Comparison of ENCODE assay signal across 45 mouse cellular contexts in the genomic region with DNA sequence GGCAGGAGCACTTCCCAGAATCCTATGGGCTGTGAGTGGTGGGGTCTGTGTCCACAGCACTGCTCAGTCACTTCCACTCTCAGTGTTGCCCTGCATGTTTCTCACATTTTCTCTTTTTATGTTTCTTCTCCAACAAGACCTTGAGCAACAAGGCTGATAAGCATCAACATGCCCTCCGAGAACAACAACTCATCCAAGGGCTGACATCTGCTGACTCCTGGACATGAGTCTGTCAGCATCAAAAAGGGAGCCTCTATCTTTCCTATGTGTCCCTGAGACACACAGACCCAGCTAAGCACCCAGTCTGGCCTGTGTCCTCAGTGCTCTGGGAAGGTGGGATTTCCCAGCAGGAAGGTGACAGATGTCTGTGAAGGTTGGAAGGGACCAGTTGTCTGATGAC. TPM values are rescaled to one million over a fixed set of nuclear protein-coding genes. Genes with fewer than 3 reads are reported as not detected.
"Had no signal": no experiment of that assay in that cellular context is flagged by ENCODE, and none has a peak within 500 bp of the region (broad histone marks: within the 10 kb centered on the region; RNA-seq: fewer than 3 reads in every experiment).

A gene (minus strand): TSS at position 101 of the 400 bp plus-strand sequence.

- H3K27me3 ChIP-seq: limb, embryonic 12.5 days; limb, embryonic 13.5 days; limb, embryonic 15.5 days; liver, embryonic 12.5 days; liver, embryonic 13.5 days; liver, embryonic 15.5 days; lung, embryonic 15.5 days; megakaryocyte, embryonic 14.5 days; midbrain, embryonic 12.5 days; midbrain, embryonic 15.5 days; neural tube, embryonic 12.5 days had no signal

- H3K9me3 ChIP-seq: limb, embryonic 12.5 days; limb, embryonic 13.5 days; limb, embryonic 15.5 days; liver, embryonic 12.5 days; liver, embryonic 13.5 days; liver, embryonic 15.5 days; lung, embryonic 15.5 days; megakaryocyte, embryonic 14.5 days; midbrain, embryonic 12.5 days; midbrain, embryonic 15.5 days; neural tube, embryonic 12.5 days had no signal

- H3K4me1 ChIP-seq: limb, embryonic 12.5 days; limb, embryonic 13.5 days; limb, embryonic 15.5 days; liver, embryonic 12.5 days; liver, embryonic 13.5 days; liver, embryonic 15.5 days; lung, embryonic 15.5 days; midbrain, embryonic 12.5 days; midbrain, embryonic 15.5 days; neural tube, embryonic 12.5 days had no signal

- H3K36me3 ChIP-seq: limb, embryonic 12.5 days; limb, embryonic 13.5 days; limb, embryonic 15.5 days; liver, embryonic 12.5 days; liver, embryonic 13.5 days; liver, embryonic 15.5 days; lung, embryonic 15.5 days; midbrain, embryonic 12.5 days; midbrain, embryonic 15.5 days; neural tube, embryonic 12.5 days had no signal

- H3K4me3 ChIP-seq: left cerebral cortex, adult 2 months; limb, embryonic 12.5 days; limb, embryonic 13.5 days; limb, embryonic 15.5 days; liver, embryonic 12.5 days; liver, embryonic 13.5 days; liver, embryonic 15.5 days; lung, embryonic 15.5 days; megakaryocyte, embryonic 14.5 days; midbrain, embryonic 12.5 days; midbrain, embryonic 15.5 days; myocyte; neural tube, embryonic 12.5 days had no signal

- H3K9ac ChIP-seq: limb, embryonic 12.5 days; limb, embryonic 13.5 days; limb, embryonic 15.5 days; liver, embryonic 12.5 days; liver, embryonic 13.5 days; liver, embryonic 14.5 days; liver, embryonic 15.5 days; liver, postnatal 0 days; lung, embryonic 14.5 days; lung, embryonic 15.5 days; midbrain, embryonic 12.5 days; midbrain, embryonic 15.5 days; neural tube, embryonic 12.5 days had no signal

- H3K4me2 ChIP-seq: limb, embryonic 12.5 days; limb, embryonic 13.5 days; limb, embryonic 15.5 days; liver, embryonic 11.5 days; liver, embryonic 12.5 days; liver, embryonic 13.5 days; liver, embryonic 15.5 days; lung, embryonic 14.5 days; lung, embryonic 15.5 days; midbrain, embryonic 11.5 days; midbrain, embryonic 12.5 days; midbrain, embryonic 15.5 days; neural tube, embryonic 12.5 days had no signal

- H3K27ac ChIP-seq: left cerebral cortex, adult 2 months; limb, embryonic 12.5 days; limb, embryonic 13.5 days; limb, embryonic 15.5 days; liver, embryonic 12.5 days; liver, embryonic 13.5 days; liver, embryonic 14.5 days; liver, embryonic 15.5 days; lung, embryonic 15.5 days; macrophage; midbrain, embryonic 12.5 days; midbrain, embryonic 15.5 days; neural tube, embryonic 12.5 days had no signal

- ATAC-seq: liver, embryonic 12.5 days; liver, postnatal 0 days; lung, postnatal 0 days; midbrain, embryonic 15.5 days; midbrain, embryonic 16.5 days had no signal

- DNase-seq: left cerebral cortex, postnatal 4 days; liver; liver, embryonic 13.5 days; liver, postnatal 0 days; lung, adult 18-20 months; lung, adult 2 months; lung, embryonic 14.5 days; lung, postnatal 10 days; lung, postnatal 14 days; lung, postnatal 36 days; lung, postnatal 4 days; midbrain, embryonic 14.5 days had no signal

RNA-seq across cellular contexts. Expression of the gene that starts here (rescaled TPM):
- total RNA-seq: left cerebral cortex, adult 18-20 months; left cerebral cortex, adult 2 months; left cerebral cortex, adult 8-10 months; left cerebral cortex, postnatal 10 days; left cerebral cortex, postnatal 14 days; left cerebral cortex, postnatal 25 days; left cerebral cortex, postnatal 36 days; left cerebral cortex, postnatal 4 days; liver, adult 2 months; megakaryocyte progenitor cell, adult 5-6 weeks; megakaryocyte, adult 5-6 weeks; megakaryocyte-erythroid progenitor cell, adult 5-6 weeks; midbrain, postnatal 0 days; monocyte, adult 5-6 weeks had no signal
- polyA plus RNA-seq: limb, embryonic 12.5 days; limb, embryonic 13.5 days; limb, embryonic 15.5 days; liver, adult 2 months; liver, embryonic 11.5 days; liver, embryonic 12.5 days; liver, embryonic 13.5 days; liver, embryonic 14.5 days; liver, embryonic 15.5 days; liver, embryonic 16.5 days; liver, postnatal 0 days; lung, adult 2 months; lung, embryonic 14.5 days; lung, embryonic 15.5 days; lung, embryonic 16.5 days; lung, postnatal 0 days; macrophage; midbrain, embryonic 11.5 days; midbrain, embryonic 12.5 days; midbrain, embryonic 14.5 days; midbrain, embryonic 15.5 days; midbrain, embryonic 16.5 days; midbrain, postnatal 0 days; myocyte; neural tube, embryonic 11.5 days; neural tube, embryonic 12.5 days had no signal
